Mouse (Mus musculus) testis, postnatal 14 days (tissue): ENCODE results near the gene Gpr171.
"Not testable (repeated sequence)": the region's sequence is repeated elsewhere in the genome, so short reads cannot be mapped to it uniquely, and the experiment has no call there.

ENCODE experiments used
- DNase-seq: peaks from one replicate; pipeline ENCODE4 v3.0.0; 2021; ENCODE audit warnings: low spot score

Gpr171 gene

DNA sequence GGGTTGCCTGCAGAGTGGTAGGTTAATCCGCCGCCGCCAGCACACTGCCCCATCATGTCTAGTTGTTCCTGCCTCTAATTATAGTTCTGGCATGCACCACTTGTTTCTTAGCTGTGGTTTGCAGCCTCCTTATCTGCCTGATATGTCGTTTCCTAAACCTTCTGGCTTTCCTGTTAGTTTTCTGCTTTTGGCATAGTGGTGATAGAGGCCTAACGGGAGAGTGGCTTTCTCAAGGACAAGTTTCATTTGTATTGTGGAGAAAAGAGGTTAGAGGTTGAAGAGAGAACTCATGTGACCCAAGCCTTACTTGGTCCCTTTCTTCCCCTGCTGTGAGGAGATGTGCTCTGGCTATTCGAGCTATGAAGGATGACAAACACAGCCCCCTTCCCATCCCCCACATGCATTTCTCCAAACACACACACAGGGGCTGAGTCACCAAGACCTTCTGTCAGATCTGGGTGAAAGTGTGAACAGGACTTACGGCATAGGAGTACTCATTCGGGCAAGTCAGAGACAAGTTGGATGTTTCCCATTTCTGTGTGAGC lies 12.4 kb upstream of the Gpr171 start:
- DNase-seq: no peak

- not testable (repeated sequence) for DNase-seq
Measured at GRCm38 (mm10) chr3:59113291-59113690, 11.7 kb upstream of the Gpr171 start.

DNA sequence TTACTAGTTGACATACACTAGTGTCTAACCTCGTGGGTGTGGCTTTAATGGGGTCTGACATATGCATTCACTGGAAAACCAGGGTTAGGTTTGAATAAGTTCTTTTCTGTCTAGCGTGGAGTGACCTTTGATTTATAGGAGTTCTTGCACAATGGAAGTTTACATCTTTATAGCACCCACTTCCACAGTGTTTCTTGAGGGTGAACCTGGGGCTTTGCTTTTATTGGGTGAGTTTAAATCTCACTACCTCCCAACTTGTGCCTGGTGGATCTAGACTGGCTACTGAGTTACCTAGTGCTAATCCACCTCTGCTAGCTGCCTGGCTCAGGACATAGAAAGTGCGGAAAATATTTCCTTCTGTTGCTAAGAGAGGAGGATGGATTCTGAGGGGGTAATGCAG lies 10.3 kb upstream of the Gpr171 start:
- DNase-seq: no peak

DNA sequence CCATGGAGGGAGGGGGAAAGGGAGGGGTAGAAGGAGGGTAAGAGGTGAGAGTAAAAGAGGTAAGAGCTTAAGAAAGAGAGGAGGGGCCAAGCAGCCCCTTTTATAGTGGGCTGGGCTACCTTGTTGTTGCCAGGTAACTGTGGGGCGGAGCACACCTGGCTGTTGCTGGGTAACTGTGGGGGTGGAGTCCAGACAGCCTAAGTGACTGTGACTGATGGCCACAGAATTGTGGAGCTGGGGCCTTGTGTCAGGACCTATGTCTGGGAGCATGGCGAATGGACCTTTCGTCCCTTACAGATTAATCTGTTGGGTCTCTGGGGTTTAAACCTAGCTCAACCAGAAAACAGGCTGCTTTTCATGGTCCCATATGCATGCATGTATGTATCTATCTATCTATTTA lies 8.2 kb upstream of the Gpr171 start:
- not testable (repeated sequence) for DNase-seq

DNA sequence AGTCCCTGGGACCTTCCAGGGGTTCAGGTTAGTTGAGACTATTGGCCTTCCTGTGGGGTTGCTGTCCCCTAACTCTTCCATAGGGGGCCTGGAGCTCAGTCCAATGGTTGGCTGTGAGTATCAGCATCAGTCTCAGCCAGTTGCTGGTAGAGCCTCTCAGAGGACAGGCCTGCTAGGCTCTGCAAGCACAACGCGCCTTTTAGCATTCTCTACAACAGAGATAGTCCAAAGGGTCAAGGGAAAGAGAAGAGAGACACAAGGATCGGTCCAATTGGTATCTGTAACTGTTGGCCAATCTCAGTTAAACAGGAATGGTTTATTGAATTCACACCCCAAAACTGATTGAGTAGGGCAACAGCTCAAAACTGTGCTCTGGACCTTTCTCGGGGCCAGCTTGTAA lies 5.8 kb upstream of the Gpr171 start:
- no peak for DNase-seq

GRCm38 (mm10) chr3:59104462-59104861 lies 2.8 kb upstream of the Gpr171 start:
- no peak for DNase-seq

- DNase-seq: no peak
Measured at GRCm38 (mm10) chr3:59102146-59102545, 525 bp upstream of the Gpr171 start.

GRCm38 (mm10) chr3:59098540-59098939 lies 3.1 kb downstream of the Gpr171 start:
- no peak for DNase-seq

DNA sequence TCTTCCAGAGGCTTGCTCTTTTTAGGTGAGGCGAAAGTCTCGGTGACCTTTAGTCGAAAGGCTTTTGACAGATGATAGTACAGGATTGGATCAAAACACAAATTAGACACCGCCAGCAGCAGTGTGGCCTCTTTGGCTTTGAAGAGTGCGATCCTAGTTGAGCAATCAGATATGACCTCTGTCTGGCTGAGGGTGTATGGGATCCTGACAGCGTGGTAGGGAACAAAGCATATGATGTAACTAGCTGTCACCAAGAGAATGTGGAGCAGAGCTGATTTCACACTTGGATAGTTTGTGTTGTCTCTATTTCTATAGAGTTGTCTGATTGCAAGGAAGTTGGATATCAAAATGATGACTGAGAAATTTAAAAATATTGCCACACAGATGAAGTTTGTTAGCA lies 4.2 kb downstream of the Gpr171 start:
- no peak for DNase-seq

GRCm38 (mm10) chr3:59092702-59093101 lies 8.9 kb downstream of the Gpr171 start:
- no peak for DNase-seq

DNA sequence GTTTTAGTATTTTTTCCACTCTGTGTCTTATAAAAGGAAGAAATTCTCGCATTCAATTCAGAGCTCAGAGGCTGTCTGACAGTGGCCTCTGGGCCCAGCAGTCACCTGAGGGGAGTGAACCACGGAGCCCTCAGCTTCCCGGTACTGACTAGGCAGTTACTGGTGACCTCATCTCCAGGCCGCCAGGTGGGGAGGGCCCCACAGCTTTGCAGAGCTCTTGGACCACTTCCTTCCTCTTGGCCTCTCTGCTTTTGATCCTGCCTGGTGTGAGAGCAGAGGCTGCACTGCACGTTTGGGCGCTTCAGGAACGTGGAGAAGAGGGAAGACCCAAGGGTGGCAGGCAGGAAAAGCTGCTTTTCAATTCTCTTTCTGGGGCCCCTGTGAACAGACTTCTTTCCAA lies 20.7 kb downstream of the Gpr171 start:
- no peak for DNase-seq

GRCm38 (mm10) chr3:59080293-59080916 lies 21.2 kb downstream of the Gpr171 start:
- no peak for DNase-seq

DNA sequence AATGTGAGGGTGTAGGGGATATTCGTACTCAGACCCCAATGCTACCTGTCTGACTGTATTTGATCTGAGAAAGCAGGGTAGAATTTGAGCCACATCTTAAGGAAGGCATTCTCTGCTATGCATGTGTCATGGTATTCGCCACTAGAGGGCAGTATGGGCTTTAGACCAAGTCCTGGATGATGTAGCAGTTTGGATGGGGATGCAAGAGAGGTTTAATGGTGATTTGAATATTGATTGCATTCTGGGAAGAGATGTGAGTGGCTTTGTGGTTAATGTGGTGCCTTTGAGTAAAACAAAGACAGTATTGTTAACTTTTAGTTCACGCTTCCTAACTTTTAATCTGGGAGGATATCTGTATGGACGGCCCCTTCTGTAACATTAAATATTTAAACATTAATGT lies 22.3 kb downstream of the Gpr171 start:
- DNase-seq: no peak

DNA sequence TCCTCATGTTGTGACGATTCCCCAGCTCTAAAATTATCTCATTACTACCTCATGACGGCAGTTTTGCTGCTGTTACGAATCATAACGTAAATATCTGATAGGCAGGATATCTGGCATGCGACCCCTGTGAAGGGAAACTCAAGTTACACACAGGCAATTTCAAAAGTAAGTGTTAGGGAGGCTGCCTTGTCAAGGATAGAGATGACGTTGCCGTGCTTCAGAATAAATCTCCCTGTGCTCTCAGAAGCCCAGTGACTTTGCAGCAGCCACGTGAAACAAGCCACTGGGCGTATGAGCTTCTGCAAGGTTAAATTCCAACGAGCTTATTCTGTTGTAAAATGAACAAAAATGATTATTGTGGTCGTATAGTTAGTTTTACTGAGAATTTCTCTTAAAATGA lies 23.0 kb downstream of the Gpr171 start:
- DNase-seq: no peak

GRCm38 (mm10) chr3:59077278-59077677 lies 24.3 kb downstream of the Gpr171 start:
- DNase-seq: no peak

- not testable (repeated sequence) for DNase-seq
Measured at GRCm38 (mm10) chr3:59069071-59069470, 32.5 kb downstream of the Gpr171 start.

DNA sequence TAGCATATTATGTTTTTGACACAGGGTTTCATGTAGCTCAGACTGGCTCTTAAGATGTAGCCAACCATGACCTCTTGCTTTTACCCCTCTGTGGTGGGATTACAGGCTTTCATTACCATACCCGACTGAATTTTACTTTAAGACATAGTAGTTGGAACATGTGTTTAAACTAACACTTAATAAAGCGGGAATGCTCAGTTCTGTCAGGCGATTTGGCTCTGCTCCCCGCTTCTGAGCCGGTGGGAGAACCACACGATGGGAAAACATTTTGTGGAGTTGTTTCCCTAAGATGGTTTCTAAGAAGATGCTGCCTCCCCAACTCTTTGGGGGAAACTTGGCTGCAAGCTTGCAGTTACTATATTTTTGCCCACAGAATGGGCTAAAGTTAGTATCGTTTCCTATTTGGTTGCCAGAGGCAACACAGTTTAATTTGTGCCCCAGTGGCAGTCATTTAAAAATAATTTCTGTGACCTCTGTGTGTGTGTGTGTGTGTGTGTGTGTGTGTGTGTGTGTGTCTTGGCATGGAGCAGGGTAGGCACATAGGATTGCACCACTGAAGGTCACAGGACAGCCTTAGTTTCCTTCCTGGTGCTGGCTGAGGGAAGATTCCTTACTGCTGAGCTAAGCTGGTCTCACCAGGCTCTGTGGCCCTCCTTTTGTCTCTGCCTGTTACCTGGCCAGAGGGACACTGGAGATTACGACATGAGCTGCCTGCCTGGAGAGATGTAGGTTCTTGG lies 34.9 kb downstream of the Gpr171 start:
- no peak for DNase-seq

- DNase-seq: no peak
Measured at GRCm38 (mm10) chr3:59065937-59066336, 35.7 kb downstream of the Gpr171 start.

DNA sequence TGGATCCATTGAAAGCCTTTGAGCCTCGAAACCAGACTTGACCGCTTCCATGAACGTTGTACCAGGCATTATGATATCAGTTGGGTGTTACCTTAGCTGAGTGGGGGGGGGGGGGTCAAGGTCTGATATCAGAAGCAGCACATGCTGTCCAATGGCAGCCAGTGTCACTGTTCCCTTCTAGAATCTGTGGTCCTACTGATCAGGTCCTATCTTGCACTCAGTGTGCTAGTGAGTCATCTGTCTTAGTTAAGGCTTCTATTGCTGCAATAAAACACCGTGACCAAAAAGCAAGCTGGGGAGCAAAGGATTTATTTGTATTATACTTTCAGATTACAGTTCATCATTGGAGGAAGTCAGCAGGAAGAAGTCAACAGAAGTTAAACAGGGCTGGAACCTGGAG lies 38.2 kb downstream of the Gpr171 start:
- no peak for DNase-seq

- peak; percentile 33 for DNase-seq
Measured at GRCm38 (mm10) chr3:59062141-59062540, 39.5 kb downstream of the Gpr171 start.

GRCm38 (mm10) chr3:59060131-59060530 lies 41.5 kb downstream of the Gpr171 start:
- DNase-seq: no peak

DNA sequence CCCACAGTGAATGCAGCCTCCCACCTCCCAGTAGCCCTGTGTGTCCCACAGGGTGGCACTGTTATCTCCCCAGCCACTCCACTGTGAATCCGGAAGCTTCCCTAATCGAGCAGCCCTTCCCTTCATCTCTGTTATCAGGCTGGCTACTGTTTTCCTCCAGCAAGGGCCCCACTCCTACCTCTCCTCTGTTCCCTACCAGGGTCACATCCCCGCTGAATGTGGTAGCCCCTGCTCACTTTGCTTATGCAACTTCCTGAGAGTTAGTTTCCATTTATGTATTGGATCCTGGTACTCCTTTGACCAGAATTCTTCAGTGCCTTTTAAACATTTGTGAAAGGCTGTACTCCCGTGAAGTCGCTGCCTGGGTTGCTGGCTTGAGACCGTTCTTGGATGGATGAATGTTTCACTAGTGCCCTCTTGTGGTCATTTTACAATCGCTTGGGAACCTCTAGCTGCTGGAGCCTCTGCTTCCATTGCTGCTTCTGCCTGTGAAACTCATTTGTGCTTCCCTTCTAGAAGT lies 42.5 kb downstream of the Gpr171 start:
- peak; percentile 41 for DNase-seq

- DNase-seq: peak; percentile 15
Measured at GRCm38 (mm10) chr3:59054834-59055535, 46.6 kb downstream of the Gpr171 start.
